Mouse (Mus musculus) stomach, postnatal 0 days (tissue): ENCODE measurements around the gene Wt1.

Source experiments
- CTCF ChIP-seq: IDR thresholded peaks from 2 replicates; pipeline ENCODE4 v1.5.1; 2016; ENCODE audit warnings: antibody characterized with exemption, low read depth, mild to moderate bottlenecking, moderate library complexity
- EP300 ChIP-seq: optimal IDR thresholded peaks from 2 replicates; pipeline ENCODE3; 2016; ENCODE audit warnings: antibody characterized with exemption

DNA sequence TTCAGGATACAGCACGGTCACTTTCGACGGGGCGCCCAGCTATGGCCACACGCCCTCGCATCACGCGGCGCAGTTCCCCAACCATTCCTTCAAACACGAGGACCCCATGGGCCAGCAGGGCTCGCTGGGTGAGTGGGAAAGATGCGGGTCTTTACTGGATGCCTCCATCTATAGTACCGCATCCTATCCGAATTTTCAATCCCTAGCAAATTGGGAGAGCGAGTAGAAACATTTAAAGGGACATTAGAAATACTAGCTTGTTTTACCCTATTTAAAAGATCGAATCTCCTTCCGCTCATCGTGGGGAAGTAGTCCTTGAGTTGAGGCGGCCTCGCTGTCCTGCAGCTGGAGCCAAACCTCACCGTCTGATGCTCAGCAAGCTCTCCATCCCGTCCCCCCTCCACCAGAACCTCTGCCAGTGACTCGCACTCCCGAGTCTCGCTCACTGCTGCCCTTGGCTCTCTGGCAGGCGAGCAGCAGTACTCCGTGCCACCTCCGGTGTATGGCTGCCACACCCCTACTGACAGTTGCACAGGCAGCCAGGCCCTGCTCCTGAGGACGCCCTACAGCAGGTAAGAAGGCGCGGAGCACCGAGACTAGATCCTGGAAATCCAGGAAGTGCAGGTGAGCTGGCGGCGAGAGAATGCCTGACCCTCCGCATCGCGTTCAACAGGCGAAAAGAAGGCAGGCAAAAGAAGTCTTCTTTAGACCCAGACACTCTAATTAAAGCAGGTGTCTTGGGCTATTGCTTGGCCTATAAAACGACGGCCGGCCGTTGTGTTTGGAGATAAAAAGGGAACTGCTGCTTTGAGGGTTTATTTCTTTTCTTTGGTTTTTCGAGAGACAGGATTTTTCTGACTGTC lies 6.8 kb downstream of the Wt1 start:
- TF ChIP-seq CTCF: no peak
- no peak for TF ChIP-seq EP300
